Mouse (Mus musculus) liver, embryonic 12.5 days (tissue): ENCODE results near the gene Matn4. TPM values are rescaled to one million over a fixed set of nuclear protein-coding genes. Genes with fewer than 3 reads are reported as not detected.
A peak's percentile ranks its signal among the peaks of the same experiment; 100 is the strongest.

Source experiments
- ATAC-seq: fragments of 200-750 bp; cut with Nextera tagmentation; 2 replicates; pipeline ENCODE4 v1.8.0; 2017; ENCODE audit warnings: moderate number of reproducible peaks, mild to moderate bottlenecking, moderate library complexity
- H3K27ac ChIP-seq: fragments of 300-500 bp; sonication (generic); 2 replicates; pipeline ENCODE4 v1.5.1; 2016; ENCODE audit warnings: mild to moderate bottlenecking
- H3K27me3 ChIP-seq: fragments of 300-500 bp; sonication (generic); replicated peaks from 2 replicates; pipeline ENCODE4 v1.6.1; 2016; ENCODE audit warnings: mild to moderate bottlenecking, moderate library complexity
- H3K36me3 ChIP-seq: fragments of 300-500 bp; sonication (generic); 2 replicates; pipeline ENCODE4 v1.6.1; 2016; ENCODE audit warnings: mild to moderate bottlenecking, moderate library complexity
- H3K4me1 ChIP-seq: fragments of 300-500 bp; sonication (generic); 2 replicates; pipeline ENCODE4 v1.6.1; 2016
- H3K4me2 ChIP-seq: fragments of 300-500 bp; sonication (generic); 2 replicates; pipeline ENCODE4 v1.6.1; 2016; ENCODE audit warnings: mild to moderate bottlenecking, moderate library complexity
- H3K4me3 ChIP-seq: fragments of 300-500 bp; sonication (generic); 2 replicates; pipeline ENCODE4 v1.5.1; 2016; ENCODE audit warnings: mild to moderate bottlenecking, moderate library complexity
- H3K9ac ChIP-seq: fragments of 300-500 bp; sonication (generic); 2 replicates; pipeline ENCODE4 v1.6.1; 2016; ENCODE audit warnings: mild to moderate bottlenecking, moderate library complexity
- H3K9me3 ChIP-seq: fragments of 300-500 bp; sonication (generic); replicated peaks from 2 replicates; pipeline ENCODE4 v1.6.1; 2016; ENCODE audit warnings: mild to moderate bottlenecking, moderate library complexity
- WGBS: fragments of 180-500 bp; shearing (Covaris S2); methylation state at CpG from one replicate; pipeline ENCODE4 v1.1.7; 2016; ENCODE audit not compliant: insufficient replicate concordance; 5-methylcytosine and 5-hydroxymethylcytosine counted together
- polyA plus RNA-seq: library from polyadenylated mRNA; unstranded; fragments of >200 nt; fragmentation: Nextera tagmentation; extraction: Ambion mirVana; gene quantifications from 2 replicates; pipeline ENCODE4 v1.2.1, GENCODE M21; 2016

Gene Matn4
- polyA plus RNA-seq, result 0.28 and 0.41 TPM in 2 replicates

GRCm38 (mm10) chr2:164405060-164405459 lies at the start of gene Matn4:
Gene Matn4, minus strand, starts transcription at chr2:164405160.
- H3K27me3 ChIP-seq, result peaks cover 99% of the 10 kb centered on the region
- H3K9ac ChIP-seq, result no peak within 1 kb of the TSS
- no peaks in the 10 kb centered on the region for H3K36me3 ChIP-seq
- no peaks in the 10 kb centered on the region for H3K4me1 ChIP-seq
- H3K4me3 ChIP-seq, result peak within 1 kb of the TSS; percentile 21; the same call in 1 of the 2 replicates
- peak within 1 kb of the TSS; percentile 44 for H3K4me2 ChIP-seq
- ATAC-seq, result no peak
- H3K9me3 ChIP-seq, result no peaks in the 10 kb centered on the region
- H3K27ac ChIP-seq, result no peak within 1 kb of the TSS
- WGBS, result 7% methylated on average over 9 of the region's 9 CpGs

DNA sequence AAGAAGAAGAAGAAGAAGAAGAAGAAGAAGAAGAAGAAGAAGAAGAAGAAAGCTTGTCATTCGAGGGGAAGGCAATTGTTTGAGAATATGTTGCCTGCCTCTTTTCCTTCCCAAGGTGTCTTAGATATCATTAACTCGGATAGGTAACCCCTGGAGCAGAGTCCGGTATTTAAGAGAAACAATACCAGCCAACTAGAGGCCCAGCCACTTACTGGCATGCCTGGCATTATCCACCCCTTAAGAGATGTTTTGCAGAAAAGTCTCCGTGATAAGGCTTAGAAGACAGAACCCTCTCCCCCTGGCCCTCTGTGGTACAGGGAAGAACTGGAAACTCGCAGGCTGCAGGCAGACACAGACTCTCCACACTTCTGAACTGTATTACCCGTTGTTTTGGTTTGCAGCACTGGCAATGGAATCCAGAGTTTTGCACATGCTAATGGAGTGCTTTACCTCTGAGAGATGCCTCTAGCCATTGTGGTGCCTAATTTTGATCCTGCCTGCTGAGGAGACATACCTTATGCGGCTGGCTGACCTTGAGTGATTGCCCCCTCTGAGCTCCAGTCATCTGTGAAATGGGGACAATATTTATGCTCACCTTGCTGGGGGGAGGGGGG lies 49.0 kb upstream of the Matn4 start:
- Histone ChIP-seq H3K9ac (no peak overlapping the region), H3K4me3 (no peak overlapping the region), H3K4me2 (no peak overlapping the region), H3K9me3 (no peaks in the 10 kb centered on the region), H3K36me3 (no peaks in the 10 kb centered on the region), H3K27ac (no peak overlapping the region), H3K27me3 (peaks cover 34% of the 10 kb centered on the region), H3K4me1 (peaks cover 11% of the 10 kb centered on the region; the same call in 1 of the 2 replicates)
- WGBS, result 52% methylated on average over 7 of the region's 7 CpGs
- ATAC-seq, result no peak

- WGBS, result 64% methylated on average over 14 of the region's 14 CpGs
- no peak overlapping the region for H3K4me3 ChIP-seq
- H3K27me3 ChIP-seq, result peaks cover 29% of the 10 kb centered on the region; the same call in 1 of the 2 replicates
- no peaks in the 10 kb centered on the region for H3K9me3 ChIP-seq
- H3K36me3 ChIP-seq, result no peaks in the 10 kb centered on the region
- no peak overlapping the region for H3K27ac ChIP-seq
- H3K4me2 ChIP-seq, result no peak overlapping the region
- ATAC-seq, result no peak
- H3K4me1 ChIP-seq, result peaks cover 11% of the 10 kb centered on the region; the same call in 1 of the 2 replicates
- H3K9ac ChIP-seq, result no peak overlapping the region
These were observed 48.2 kb upstream of the Matn4 start for GRCm38 (mm10) chr2:164453047-164453757.

- no peaks in the 10 kb centered on the region for H3K9me3 ChIP-seq
- no peak overlapping the region for H3K4me2 ChIP-seq
- H3K36me3 ChIP-seq, result no peaks in the 10 kb centered on the region
- H3K4me1 ChIP-seq, result peaks cover 11% of the 10 kb centered on the region; the same call in 1 of the 2 replicates
- peaks cover 24% of the 10 kb centered on the region; the same call in 1 of the 2 replicates for H3K27me3 ChIP-seq
- no peak overlapping the region for H3K9ac ChIP-seq
- WGBS, result 56% methylated on average over 12 of the region's 13 CpGs
- H3K4me3 ChIP-seq, result no peak overlapping the region
- ATAC-seq, result no peak
- no peak overlapping the region for H3K27ac ChIP-seq
These were observed 47.2 kb upstream of the Matn4 start for GRCm38 (mm10) chr2:164452000-164452676.

DNA sequence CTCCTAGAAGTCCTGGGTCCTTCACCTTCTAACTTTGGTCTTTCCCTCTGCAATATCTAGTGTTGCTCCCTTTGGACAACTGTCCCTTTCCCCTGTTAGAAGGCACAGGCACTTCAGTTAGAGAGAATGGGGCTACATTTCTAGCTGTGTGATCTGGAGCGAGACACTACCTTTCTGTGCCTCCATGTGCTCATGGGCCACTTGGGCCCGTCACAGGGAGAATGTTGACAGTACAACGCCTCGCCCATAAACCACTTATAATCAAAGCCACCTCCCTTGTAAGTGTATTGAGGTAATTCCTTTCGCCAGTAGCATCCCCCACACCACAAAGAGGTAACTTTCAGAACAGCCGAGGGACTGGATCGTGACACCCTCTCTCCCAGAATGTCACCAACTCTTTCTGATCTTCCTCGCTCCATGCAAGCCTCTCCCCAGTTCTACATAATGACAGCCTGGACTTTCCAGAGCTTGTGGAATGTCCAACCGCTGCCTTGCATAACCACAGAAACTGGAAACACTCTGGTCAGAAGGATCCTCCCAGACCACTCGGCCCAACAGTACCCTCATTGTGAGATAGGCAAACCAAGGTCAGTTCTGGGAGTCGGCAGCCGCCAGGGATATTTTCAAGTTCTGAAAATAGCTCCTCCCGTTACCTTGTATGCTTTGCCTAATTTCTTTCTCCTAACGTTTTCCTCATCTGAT lies 44.5 kb upstream of the Matn4 start:
- Histone ChIP-seq H3K9me3 (no peaks in the 10 kb centered on the region), H3K36me3 (no peaks in the 10 kb centered on the region), H3K4me1 (peaks cover 4% of the 10 kb centered on the region; the same call in 1 of the 2 replicates), H3K27me3 (peaks cover 23% of the 10 kb centered on the region), H3K4me2 (no peak overlapping the region), H3K27ac (no peak overlapping the region), H3K9ac (no peak overlapping the region), H3K4me3 (no peak overlapping the region)
- WGBS, result 71% methylated on average over 14 of the region's 14 CpGs
- no peak for ATAC-seq

GRCm38 (mm10) chr2:164448921-164449320 lies 44.0 kb upstream of the Matn4 start:
- 60% methylated on average over 5 of the region's 5 CpGs for WGBS
- Histone ChIP-seq H3K4me2 (no peak overlapping the region), H3K36me3 (no peaks in the 10 kb centered on the region), H3K9ac (no peak overlapping the region), H3K9me3 (no peaks in the 10 kb centered on the region), H3K4me3 (no peak overlapping the region), H3K27me3 (peaks cover 29% of the 10 kb centered on the region), H3K27ac (no peak overlapping the region), H3K4me1 (0 out of 2 replicates have a peak, but pooled peaks cover under 1% of the 10 kb centered on the region)
- no peak for ATAC-seq

GRCm38 (mm10) chr2:164448140-164448539 lies 43.2 kb upstream of the Matn4 start:
- Histone ChIP-seq H3K4me1 (no peaks in the 10 kb centered on the region), H3K9me3 (no peaks in the 10 kb centered on the region), H3K4me3 (no peak overlapping the region), H3K4me2 (no peak overlapping the region), H3K9ac (no peak overlapping the region), H3K27ac (no peak overlapping the region), H3K36me3 (no peaks in the 10 kb centered on the region), H3K27me3 (peaks cover 36% of the 10 kb centered on the region)
- 42% methylated on average over 1 of the region's 1 CpGs for WGBS
- ATAC-seq, result no peak

DNA sequence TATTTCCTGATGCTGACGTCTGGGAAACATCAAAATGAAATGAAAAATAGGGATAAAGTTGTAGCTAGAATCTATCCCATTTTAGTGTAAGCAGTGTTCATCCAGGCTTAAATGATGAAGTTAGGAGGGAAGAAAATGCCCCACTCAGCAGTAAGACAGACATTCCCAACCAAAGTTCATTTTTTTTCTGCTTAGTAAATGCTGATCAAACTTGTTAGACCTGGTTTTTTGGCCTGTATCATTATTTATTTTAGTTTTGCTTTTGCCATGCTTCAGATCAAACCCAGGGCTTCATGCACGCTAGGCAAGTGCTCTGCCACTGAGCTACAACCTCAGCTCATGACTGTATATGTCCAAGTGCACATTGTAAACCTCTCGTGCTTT lies 41.1 kb upstream of the Matn4 start:
- 0 out of 2 replicates have a peak, but pooled peaks cover 2% of the 10 kb centered on the region for H3K4me1 ChIP-seq
- H3K27ac ChIP-seq, result no peak overlapping the region
- no peak overlapping the region for H3K4me2 ChIP-seq
- ATAC-seq, result no peak
- H3K36me3 ChIP-seq, result no peaks in the 10 kb centered on the region
- no peaks in the 10 kb centered on the region for H3K9me3 ChIP-seq
- WGBS, result 44% methylated on average over 3 of the region's 3 CpGs
- peaks cover 46% of the 10 kb centered on the region for H3K27me3 ChIP-seq
- no peak overlapping the region for H3K4me3 ChIP-seq
- H3K9ac ChIP-seq, result no peak overlapping the region

GRCm38 (mm10) chr2:164445399-164446085 lies 40.6 kb upstream of the Matn4 start:
- H3K36me3 ChIP-seq, result no peaks in the 10 kb centered on the region
- no peak overlapping the region for H3K27ac ChIP-seq
- H3K4me3 ChIP-seq, result no peak overlapping the region
- 0 out of 2 replicates have a peak, but pooled peaks cover 4% of the 10 kb centered on the region for H3K4me1 ChIP-seq
- H3K27me3 ChIP-seq, result peaks cover 52% of the 10 kb centered on the region
- no peak overlapping the region for H3K9ac ChIP-seq
- ATAC-seq, result no peak
- no peak overlapping the region for H3K4me2 ChIP-seq
- WGBS, result 54% methylated on average over 3 of the region's 3 CpGs
- H3K9me3 ChIP-seq, result no peaks in the 10 kb centered on the region

DNA sequence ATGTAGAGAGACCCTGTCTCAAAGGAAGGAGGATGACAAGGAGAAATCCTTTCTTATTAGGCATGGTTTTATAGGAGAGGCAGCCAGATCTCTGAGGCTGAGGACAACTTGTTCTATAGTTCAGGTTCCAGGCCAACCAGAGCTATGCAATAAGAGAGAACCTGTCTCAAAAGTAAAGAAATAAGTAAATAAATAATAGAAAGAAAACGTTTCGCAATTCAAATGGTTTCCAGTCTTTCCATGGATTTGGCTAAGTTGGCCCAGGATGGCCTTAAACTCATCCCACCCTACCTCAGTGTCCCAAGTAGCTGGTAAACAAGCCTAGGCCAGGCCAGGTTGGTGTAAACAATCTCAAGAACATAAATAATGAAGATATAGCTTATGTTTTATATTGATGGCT lies 39.7 kb upstream of the Matn4 start:
- H3K4me2 ChIP-seq, result no peak overlapping the region
- no peak overlapping the region for H3K9ac ChIP-seq
- no peaks in the 10 kb centered on the region for H3K36me3 ChIP-seq
- 0 out of 2 replicates have a peak, but pooled peaks cover 4% of the 10 kb centered on the region for H3K4me1 ChIP-seq
- H3K27ac ChIP-seq, result no peak overlapping the region
- H3K27me3 ChIP-seq, result peaks cover 59% of the 10 kb centered on the region
- WGBS, result 58% methylated on average over 2 of the region's 2 CpGs
- no peaks in the 10 kb centered on the region for H3K9me3 ChIP-seq
- ATAC-seq, result no peak
- no peak overlapping the region for H3K4me3 ChIP-seq

GRCm38 (mm10) chr2:164443460-164444000 lies 38.6 kb upstream of the Matn4 start, which contains the start of gene Sdc4:
Gene Sdc4, minus strand, starts transcription at chr2:164443887.
- H3K36me3 ChIP-seq, result no peaks in the 10 kb centered on the region

More at GRCm38 (mm10) chr2:164443460-164444000, 38.6 kb upstream of the Matn4 start, which contains the start of gene Sdc4:
- WGBS, result 9% methylated on average over 18 of the region's 18 CpGs
- no peak within 1 kb of the TSS for H3K27ac ChIP-seq
- 0 out of 2 replicates have a peak, but pooled peaks cover 4% of the 10 kb centered on the region for H3K4me1 ChIP-seq
- H3K4me2 ChIP-seq, result peak within 1 kb of the TSS; percentile 57
- no peak for ATAC-seq
- peaks cover 59% of the 10 kb centered on the region for H3K27me3 ChIP-seq
- H3K9ac ChIP-seq, result peak within 1 kb of the TSS; percentile 62
- H3K9me3 ChIP-seq, result no peaks in the 10 kb centered on the region
- peak within 1 kb of the TSS; percentile 56 for H3K4me3 ChIP-seq
